Mouse (Mus musculus) lung, adult 10 weeks (tissue): ENCODE results near the gene Cdkn1a. TPM values are rescaled to one million over a fixed set of nuclear protein-coding genes. Genes with fewer than 3 reads are reported as not detected.

ENCODE experiments used
- polyA plus RNA-seq: library from polyadenylated mRNA; stranded (reverse); fragments of 350-450 nt; fragmentation: Illumina TruSeq; extraction: RNeasy Lipid Tissue Mini Kit (QIAGEN cat#74804); gene quantifications from one replicate; pipeline ENCODE4 v1.2.3, GENCODE M21; 2014; ENCODE audit warnings: low read depth, low replicate concordance; ENCODE audit not compliant: insufficient read depth

Cdkn1a gene
- polyA plus RNA-seq: 98.5 TPM

DNA sequence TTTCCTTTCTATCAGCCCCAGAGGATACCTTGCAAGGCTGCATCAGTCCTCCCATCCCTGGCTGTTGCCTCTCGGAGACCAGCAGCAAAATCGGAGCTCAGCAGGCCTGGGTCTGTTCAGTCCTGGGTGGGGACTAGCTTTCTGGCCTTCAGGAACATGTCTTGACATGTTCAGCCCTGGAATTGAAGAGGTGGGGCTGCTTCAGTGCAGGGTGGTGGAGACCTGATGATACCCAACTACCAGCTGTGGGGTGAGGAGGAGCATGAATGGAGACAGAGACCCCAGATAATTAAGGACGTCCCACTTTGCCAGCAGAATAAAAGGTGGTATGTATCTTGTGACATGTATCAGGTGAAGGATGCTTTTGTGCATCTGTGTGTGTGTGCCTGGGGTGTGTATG is at the start of gene Cdkn1a:
Cdkn1a (plus strand) TSS at position 201 of the 400 bp plus-strand sequence.

DNA sequence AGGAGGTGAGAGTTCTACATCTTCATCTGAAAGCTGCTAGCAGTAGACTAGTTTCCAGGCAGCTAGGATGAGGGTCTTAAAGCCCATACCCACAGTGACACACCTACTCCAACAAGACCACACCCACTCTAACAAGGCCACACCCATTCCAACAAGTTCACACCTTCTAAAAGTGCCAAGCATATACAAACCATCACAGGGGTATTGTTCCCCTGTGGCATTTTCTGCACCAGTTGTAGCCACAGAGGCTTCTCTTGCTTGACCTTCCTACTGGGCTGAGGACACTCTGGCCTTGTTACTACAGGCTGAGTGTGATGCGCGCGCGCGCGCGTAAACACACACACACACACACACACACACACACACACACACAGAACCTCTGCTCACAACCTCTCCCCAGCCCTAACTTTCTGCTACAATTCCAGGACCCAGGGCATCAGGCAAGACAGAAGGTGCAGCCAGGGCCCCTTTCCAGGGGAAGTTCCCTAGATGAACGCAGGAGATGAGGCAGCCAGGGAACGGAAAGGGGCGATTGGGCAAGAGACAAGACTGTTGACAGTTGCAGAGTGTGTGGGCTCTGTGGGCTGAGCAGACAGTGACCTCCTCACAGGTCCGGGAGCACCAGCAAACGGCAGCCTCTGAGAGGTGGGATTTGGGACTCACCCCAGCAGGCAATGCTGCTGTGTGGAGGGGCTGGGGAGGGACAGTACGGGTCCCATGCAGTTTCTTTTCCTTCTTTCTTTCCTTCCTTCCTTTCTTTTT is 23.0 kb downstream of the Cdkn1a start, which contains the start of gene Rab44:
Rab44 (plus strand) TSS at position 555 of the 762 bp plus-strand sequence.

Other genes with a start within 250 kb of the Cdkn1a start
- gene Pnpla1, start 232.6 kb upstream of the Cdkn1a start, polyA plus RNA-seq: not detected
- 0.07 TPM for gene 4930539E08Rik, start 175.7 kb upstream of the Cdkn1a start, polyA plus RNA-seq
- not detected for gene Pxt1, start 147.1 kb upstream of the Cdkn1a start, polyA plus RNA-seq
- 29.1 TPM for gene Kctd20, start 139.0 kb upstream of the Cdkn1a start, polyA plus RNA-seq
- gene Stk38, start 83.0 kb upstream of the Cdkn1a start, polyA plus RNA-seq: 42.7 TPM
- 149 TPM for gene Srsf3, start 58.3 kb upstream of the Cdkn1a start, polyA plus RNA-seq
- 6.1 TPM for gene Rab44, start 23.2 kb downstream of the Cdkn1a start, polyA plus RNA-seq
- 3.7 TPM for gene Cpne5, start 147.2 kb downstream of the Cdkn1a start, polyA plus RNA-seq
- gene Ppil1, start 173.2 kb downstream of the Cdkn1a start, polyA plus RNA-seq: 30.3 TPM
- gene BC004004, start 177.8 kb downstream of the Cdkn1a start, polyA plus RNA-seq: 93.0 TPM
- 28.9 TPM for gene Pi16, start 226.7 kb downstream of the Cdkn1a start, polyA plus RNA-seq